Mouse (Mus musculus) testis, adult 2 months (tissue): ENCODE data around the gene Pecam1. TPM values are rescaled to one million over a fixed set of nuclear protein-coding genes. Genes with fewer than 3 reads are reported as not detected.
"Not testable (repeated sequence)": the region's sequence is repeated elsewhere in the genome, so short reads cannot be mapped to it uniquely, and the experiment has no call there.

ENCODE experiments used
- H3K27ac ChIP-seq: fragments of 200-500 bp; 2 replicates; pipeline ENCODE4 v1.5.1; 2012; ENCODE audit warnings: low read depth, low read length; ENCODE audit not compliant: control insufficient read depth, insufficient read depth
- H3K27me3 ChIP-seq: fragments of 200-500 bp; 2 replicates; pipeline ENCODE4 v1.6.1; 2012; ENCODE audit warnings: mild to moderate bottlenecking, low read length, moderate library complexity; ENCODE audit not compliant: control insufficient read depth, insufficient read depth
- H3K36me3 ChIP-seq: fragments of 200-500 bp; 2 replicates; pipeline ENCODE4 v1.6.1; 2012; ENCODE audit warnings: mild to moderate bottlenecking, low read length; ENCODE audit not compliant: control insufficient read depth, insufficient read depth
- H3K4me1 ChIP-seq: fragments of 200-500 bp; 2 replicates; pipeline ENCODE4 v1.6.1; 2012; ENCODE audit warnings: low read length; ENCODE audit not compliant: control insufficient read depth, insufficient read depth
- H3K4me3 ChIP-seq: fragments of 200-500 bp; 2 replicates; pipeline ENCODE4 v1.5.1; 2012; ENCODE audit warnings: low read depth, mild to moderate bottlenecking, low read length, moderate library complexity, mixed read lengths; ENCODE audit not compliant: control insufficient read depth
- CTCF ChIP-seq: fragments of 200-500 bp; IDR thresholded peaks from 2 replicates; pipeline ENCODE4 v1.5.1; 2012; ENCODE audit warnings: low read depth, mild to moderate bottlenecking, inconsistent platforms, low read length, moderate library complexity; ENCODE audit not compliant: control insufficient read depth, insufficient read depth, insufficient replicate concordance
- POLR2A ChIP-seq: fragments of 200-500 bp; IDR thresholded peaks from 2 replicates; pipeline ENCODE4 v1.6.1; 2012; ENCODE audit warnings: low read depth, mild to moderate bottlenecking, inconsistent platforms, low read length, moderate library complexity; ENCODE audit not compliant: control insufficient read depth
- polyA plus RNA-seq: library from polyadenylated mRNA; depleted of rRNA; stranded (reverse); fragments of >200 nt; gene quantifications from 2 replicates; pipeline ENCODE4 v1.2.3, GENCODE M21; 2012

The Pecam1 gene
- polyA plus RNA-seq, 1 experiment: 1.6 TPM

GRCm38 (mm10) chr11:106638551-106639355, 111.7 kb downstream of the Pecam1 start:
- Histone ChIP-seq H3K27ac (no peak overlapping the region), H3K36me3 (no peaks in the 10 kb centered on the region)
- TF ChIP-seq POLR2A (no peak), CTCF (no peak)

GRCm38 (mm10) chr11:106637754-106638153, 112.7 kb downstream of the Pecam1 start:
- Histone ChIP-seq H3K36me3 (no peaks in the 10 kb centered on the region), H3K27ac (no peak overlapping the region), H3K4me1 (no peaks in the 10 kb centered on the region; the same call in 1 of the 2 replicates), H3K4me3 (no peak overlapping the region), H3K27me3 (no peaks in the 10 kb centered on the region)
- no peak for TF ChIP-seq POLR2A
- TF ChIP-seq CTCF: no peak

More at GRCm38 (mm10) chr11:106638551-106639355, 111.7 kb downstream of the Pecam1 start:
- Histone ChIP-seq H3K27me3 (no peaks in the 10 kb centered on the region), H3K4me3 (no peak overlapping the region), H3K4me1 (no peaks in the 10 kb centered on the region; the same call in 1 of the 2 replicates)

GRCm38 (mm10) chr11:106635946-106636345, 114.5 kb downstream of the Pecam1 start:
- H3K4me3 ChIP-seq: no peak overlapping the region
- H3K27ac ChIP-seq: no peak overlapping the region
- H3K36me3 ChIP-seq: no peaks in the 10 kb centered on the region
- no peaks in the 10 kb centered on the region for H3K27me3 ChIP-seq
- TF ChIP-seq POLR2A (no peak), CTCF (no peak)
- no peaks in the 10 kb centered on the region; the same call in 1 of the 2 replicates for H3K4me1 ChIP-seq

- not testable (repeated sequence) for H3K4me3 ChIP-seq, H3K27me3 ChIP-seq, H3K27ac ChIP-seq
These were observed 116.3 kb downstream of the Pecam1 start for GRCm38 (mm10) chr11:106634175-106634574.

GRCm38 (mm10) chr11:106633456-106633855, 117.0 kb downstream of the Pecam1 start:
- H3K27ac ChIP-seq: no peak overlapping the region

More at GRCm38 (mm10) chr11:106634175-106634574, 116.3 kb downstream of the Pecam1 start:
- not testable (repeated sequence) for H3K36me3 ChIP-seq, H3K4me1 ChIP-seq

GRCm38 (mm10) chr11:106627692-106628091, 122.7 kb downstream of the Pecam1 start:
- Histone ChIP-seq H3K4me3 (no peak overlapping the region), H3K4me1 (peaks cover 3% of the 10 kb centered on the region; the same call in 1 of the 2 replicates), H3K36me3 (no peaks in the 10 kb centered on the region), H3K27ac (no peak overlapping the region), H3K27me3 (no peaks in the 10 kb centered on the region)
- TF ChIP-seq CTCF (peak; percentile 41; the same call in 1 of the 2 replicates), POLR2A (no peak)

More at GRCm38 (mm10) chr11:106633456-106633855, 117.0 kb downstream of the Pecam1 start:
- H3K4me1 ChIP-seq: no peaks in the 10 kb centered on the region; the same call in 1 of the 2 replicates
- TF ChIP-seq CTCF (no peak), POLR2A (no peak)
- H3K36me3 ChIP-seq: no peaks in the 10 kb centered on the region
- no peaks in the 10 kb centered on the region for H3K27me3 ChIP-seq
- no peak overlapping the region for H3K4me3 ChIP-seq

GRCm38 (mm10) chr11:106625577-106625976, 124.9 kb downstream of the Pecam1 start:
- Histone ChIP-seq H3K4me3 (no peak overlapping the region), H3K27me3 (no peaks in the 10 kb centered on the region), H3K4me1 (peaks cover 3% of the 10 kb centered on the region; the same call in 1 of the 2 replicates), H3K27ac (no peak overlapping the region), H3K36me3 (no peaks in the 10 kb centered on the region)
- no peak for TF ChIP-seq POLR2A
- TF ChIP-seq CTCF: no peak
